Mouse (Mus musculus): Measurements from ENCODE around the gene H2-DMb1.

GRCm38 (mm10) chr17:34108460-34108859 lies 44.4 kb upstream of the H2-DMb1 start:
- TF ChIP-seq CTCF (conservative IDR thresholded peaks at IDR 0.05; ENCODE audit: low read length) (no peak), NANOG (IDR thresholded peaks at IDR 0.05; ENCODE audit: borderline replicate concordance, low read length) (no peak)
